Mouse (Mus musculus) neutrophil, adult 5-6 weeks (primary cell): Measurements from ENCODE around the gene Auts2. TPM values are rescaled to one million over a fixed set of nuclear protein-coding genes. Genes with fewer than 3 reads are reported as not detected.

Experiments
- ATAC-seq: fragments of 151-379, 151-347 bp; 2 replicates; pipeline ENCODE4 v1.8.0; 2017; ENCODE audit warnings: mild to moderate bottlenecking, moderate TSS enrichment; ENCODE audit not compliant: insufficient number of reproducible peaks, poor library complexity, low FRiP score, severe bottlenecking; ENCODE audit errors: extremely low read depth
- total RNA-seq: library from RNA; stranded (forward); fragments of 200-1000 nt; gene quantifications from 2 replicates; pipeline ENCODE4 v1.2.3, GENCODE M21; 2017

Gene Auts2
- total RNA-seq, 1 experiment from 2014 or later, result 0.93 TPM

DNA sequence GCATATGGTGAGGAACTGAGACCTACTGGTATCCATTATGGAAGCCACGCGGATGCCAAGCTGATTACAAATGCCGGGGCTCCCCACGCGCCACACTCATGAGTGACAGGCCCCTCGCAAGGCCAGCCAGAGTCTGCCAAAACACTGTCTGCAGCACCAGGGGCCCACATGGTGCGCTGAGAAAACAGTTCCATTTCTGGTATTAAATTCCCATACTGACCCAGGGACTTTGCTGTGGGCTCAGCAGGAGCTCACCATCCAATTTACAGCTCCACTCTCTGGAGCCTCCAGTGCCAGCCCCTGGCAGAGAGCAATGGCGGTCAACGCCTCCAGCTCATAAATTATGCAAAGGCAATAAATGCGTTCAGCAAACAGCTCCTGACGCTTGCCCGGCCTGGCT lies 767.9 kb downstream of the Auts2 start:
- no peak for ATAC-seq

DNA sequence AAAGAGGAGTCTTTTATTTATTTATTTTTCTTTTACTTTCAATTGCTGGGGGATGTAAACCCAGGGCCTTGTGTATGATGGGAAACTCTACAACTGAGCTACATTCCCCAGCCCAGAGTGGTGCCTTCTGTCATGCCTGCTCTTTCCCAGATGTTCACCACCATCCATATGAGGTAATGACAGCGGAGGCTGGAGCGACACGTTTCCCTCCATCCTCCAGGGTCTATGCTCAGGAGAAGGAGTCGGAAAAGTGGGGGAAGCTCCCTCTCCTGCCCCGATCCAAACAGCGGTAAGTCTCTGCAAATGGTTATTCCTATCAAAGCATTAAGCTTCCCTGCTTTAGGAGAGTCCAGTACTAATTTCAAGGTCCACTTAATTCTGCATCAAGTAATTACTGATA lies 768.4 kb downstream of the Auts2 start:
- no peak for ATAC-seq

DNA sequence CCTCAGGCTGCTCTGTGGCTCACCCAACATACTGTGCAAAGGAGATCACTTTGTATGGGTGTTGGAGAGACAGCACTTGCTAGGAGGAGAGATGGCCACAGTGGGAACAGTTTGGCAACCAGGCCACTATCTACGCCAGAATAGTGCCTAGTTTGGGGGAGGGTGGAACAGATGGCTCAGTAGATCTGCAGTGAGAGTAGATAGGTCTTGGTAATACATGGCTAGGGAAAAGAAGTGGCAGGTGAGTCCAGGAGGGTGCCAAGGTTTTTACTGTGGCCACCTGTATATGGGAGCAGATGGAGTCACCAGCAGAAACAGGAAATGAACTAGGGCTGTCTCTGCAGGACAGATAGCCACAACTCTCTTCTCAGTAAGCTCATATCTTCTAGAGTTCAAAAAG lies 770.5 kb downstream of the Auts2 start:
- no peak for ATAC-seq

DNA sequence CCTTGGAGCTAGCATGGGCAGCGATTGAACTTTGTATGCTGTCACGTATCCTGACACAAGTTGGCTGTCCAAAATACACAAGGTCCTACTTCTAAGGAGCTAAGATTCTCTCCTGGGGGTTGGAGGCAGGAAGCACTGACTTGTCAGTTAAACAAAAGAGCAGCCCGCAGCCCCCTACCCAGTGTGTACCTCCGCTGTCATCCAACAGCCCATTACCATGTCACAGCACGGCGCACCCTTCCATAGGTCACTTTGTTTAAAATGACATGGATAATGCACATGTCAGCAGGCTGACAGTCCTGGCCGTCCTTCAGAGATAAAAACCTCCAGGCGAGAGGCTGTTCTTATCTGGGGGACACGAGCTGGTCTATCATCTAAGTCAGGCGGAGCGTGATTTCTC lies 773.9 kb downstream of the Auts2 start:
- ATAC-seq, result no peak

DNA sequence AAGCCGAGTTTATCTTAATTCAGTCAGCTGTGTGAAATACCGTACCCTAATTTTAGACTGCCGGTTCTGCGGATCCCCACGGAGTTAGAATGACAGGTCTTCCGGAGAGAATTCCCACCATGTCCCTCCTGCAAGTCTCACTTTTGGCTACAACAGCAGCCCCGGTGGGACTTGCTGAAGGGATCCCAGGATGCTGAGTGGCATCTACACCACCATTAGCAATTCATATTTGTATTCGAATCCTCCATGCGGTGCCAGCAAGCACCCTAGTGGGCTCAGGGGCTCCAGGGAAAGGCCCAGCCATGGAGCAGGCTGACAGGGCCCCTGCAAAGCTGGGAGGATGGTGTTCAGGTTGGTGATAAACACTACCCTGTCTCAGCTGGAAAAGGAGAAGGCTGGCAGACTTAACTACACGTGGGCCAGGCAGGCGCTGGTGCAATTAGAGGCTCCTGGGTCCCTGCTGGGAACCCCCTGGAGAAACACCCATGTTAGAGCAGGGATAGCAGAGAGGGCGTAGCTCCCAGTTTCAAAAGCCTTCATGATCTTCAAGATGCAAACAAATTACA lies 775.4 kb downstream of the Auts2 start:
- no peak for ATAC-seq

DNA sequence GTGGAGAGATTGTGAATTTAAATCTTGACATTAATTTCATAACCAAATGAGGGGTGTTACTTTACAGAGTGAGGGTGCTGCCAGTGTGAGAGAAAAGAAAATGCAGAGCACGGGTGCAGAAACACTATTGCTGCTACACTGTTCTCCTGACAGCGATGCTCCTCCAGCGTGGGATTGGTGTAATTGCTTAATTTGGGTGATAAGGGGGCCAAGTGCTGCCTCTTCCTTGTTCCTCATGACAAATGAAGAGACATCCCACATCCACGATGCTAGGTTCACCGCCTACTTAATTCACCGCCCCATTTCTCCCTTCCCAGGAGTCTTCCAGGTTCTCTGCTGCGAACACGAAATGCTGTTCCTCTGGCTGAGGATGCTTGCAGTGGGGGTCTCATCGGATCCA lies 776.0 kb downstream of the Auts2 start:
- ATAC-seq, result no peak

DNA sequence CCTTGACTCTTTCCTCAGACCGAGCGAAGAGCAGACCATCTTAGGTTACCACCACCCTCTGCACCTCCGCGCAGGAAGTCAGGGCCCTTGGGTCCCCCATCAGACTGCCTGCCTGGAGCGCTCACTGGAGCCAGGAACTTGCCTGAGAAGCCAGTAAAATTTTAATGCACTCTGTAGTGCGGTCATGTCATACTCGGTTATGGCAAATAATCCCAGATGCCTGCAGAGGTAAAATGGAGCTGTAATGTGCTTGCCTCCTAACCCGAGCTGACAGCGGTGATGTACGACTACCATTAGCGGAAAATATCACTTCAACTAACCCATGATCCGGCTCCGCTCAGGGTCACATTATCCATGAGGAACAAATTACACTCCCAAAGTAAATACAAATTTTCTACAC lies 783.7 kb downstream of the Auts2 start:
- no peak for ATAC-seq

DNA sequence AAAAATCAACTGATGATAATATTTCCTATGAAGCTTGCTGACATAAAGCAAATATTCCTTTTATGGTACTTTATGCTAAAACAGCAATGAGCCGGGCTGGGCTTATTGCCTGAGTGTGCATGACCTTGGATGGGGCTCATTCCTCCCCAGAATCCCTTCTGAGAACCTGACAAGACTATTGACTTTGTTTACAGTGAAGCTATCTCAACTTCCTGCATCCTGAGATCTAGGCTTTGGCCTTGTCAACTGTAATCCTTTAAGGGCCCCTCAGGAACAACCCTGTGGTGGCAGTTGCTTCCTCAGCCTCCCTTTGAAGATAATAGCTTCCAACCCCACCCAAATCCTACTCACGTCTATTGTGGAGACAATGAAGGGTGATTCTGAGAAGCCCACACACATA lies 792.8 kb downstream of the Auts2 start:
- no peak for ATAC-seq

DNA sequence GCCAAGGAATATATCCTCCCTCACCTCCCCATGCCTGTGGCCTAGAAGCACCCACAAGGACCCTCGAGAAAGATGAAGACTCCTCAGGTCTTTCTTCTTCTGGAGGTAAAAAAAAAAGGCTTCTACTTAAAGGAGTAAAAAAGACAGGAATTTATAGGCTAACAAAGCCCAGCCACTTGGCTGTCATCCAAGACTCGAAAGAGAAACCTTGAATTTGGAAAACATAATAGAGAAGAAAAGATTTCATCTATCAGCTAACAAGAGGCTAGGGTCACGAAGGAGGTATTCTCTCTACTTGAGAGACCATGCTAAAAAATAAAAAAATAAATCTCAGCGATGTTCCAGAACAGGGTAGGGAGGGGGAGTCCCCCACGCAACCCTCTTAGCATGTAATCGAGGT lies 793.9 kb downstream of the Auts2 start:
- no peak for ATAC-seq

DNA sequence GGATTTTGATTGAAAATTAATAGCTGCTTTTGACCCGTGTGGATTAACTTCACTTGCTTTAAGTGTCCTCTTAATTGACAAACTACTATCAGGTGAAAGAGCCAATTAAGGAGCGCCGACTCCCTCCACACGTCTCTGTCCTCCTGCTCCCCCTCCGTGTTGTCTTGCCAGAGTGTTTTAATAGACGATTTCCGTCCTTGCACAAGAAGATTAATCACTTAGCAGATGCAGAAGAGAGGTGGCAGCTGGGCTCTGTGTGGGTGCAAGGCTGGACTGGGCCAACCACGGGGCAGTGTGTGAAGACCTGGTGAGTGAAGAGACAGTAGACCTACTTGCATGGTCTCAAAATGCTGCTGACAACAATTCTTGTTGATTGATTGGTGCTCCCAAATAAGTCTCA lies 800.1 kb downstream of the Auts2 start:
- ATAC-seq, result no peak

DNA sequence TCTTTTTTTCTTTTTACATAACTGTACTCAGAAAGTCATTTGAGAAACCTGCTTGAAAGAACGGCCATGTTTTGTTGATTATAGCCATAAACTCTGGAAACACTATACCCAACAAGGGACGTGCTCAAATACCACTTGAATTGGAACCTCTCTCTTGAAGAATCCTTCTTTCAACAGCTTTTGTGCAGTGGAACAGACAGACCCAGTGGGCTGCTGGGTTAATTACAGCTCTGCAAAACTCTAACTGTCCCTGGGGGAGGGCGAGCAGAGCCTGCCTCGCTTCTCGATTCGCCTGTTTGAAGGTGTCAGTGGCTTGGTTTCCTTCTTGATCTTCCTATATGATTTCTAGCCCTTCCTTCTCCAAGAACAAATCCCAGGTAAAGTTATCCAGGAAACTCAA lies 805.7 kb downstream of the Auts2 start:
- ATAC-seq, result no peak

DNA sequence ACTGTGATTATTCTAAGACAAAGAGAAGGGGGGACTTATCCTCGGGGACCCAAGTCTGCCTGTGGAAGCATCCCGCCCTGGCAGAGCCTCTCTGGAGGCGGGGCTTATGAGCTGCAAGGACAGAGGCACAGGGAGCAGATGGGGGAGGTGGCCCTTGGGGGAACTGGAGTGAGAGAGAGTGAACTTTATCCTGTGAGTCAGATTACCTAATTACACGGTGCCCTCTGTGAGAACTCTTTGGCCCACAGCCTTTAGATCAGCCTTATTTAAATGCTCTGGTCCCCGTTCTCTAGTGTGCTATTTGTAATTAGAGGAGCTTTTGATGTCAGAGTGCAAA lies 809.9 kb downstream of the Auts2 start:
- no peak for ATAC-seq

DNA sequence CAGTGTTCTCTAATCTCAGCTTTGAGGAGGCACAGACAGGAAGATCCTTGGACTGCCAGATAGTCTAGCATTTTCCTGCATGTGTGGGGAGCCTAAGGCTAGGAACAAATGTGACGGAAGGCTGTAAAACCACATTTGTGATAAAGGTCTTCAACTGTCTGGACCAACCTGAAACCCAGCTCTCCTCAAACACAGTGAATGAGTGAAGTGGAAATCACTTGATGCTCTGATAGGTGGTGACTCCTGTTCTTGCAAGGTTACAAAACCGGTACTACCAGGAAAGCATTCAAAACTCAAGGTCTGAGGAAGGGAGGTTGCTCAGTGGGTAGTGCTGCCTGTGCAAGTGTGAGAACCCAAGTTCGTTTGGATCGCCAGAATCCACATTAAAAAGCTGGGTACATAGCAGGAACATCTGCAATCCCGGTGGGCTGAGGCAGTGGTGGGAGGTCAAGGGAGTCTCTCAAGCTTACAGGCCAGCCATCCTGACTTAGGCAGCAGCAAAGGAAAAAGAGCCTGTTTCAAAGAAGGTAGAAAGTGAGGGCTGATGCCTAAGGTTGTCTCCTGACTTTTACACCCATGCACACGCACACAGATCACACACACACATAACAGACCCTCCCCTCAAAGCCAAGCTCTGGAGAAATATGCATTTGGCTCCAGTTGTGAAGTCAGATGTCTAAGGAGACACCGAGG lies 810.4 kb downstream of the Auts2 start:
- no peak for ATAC-seq

DNA sequence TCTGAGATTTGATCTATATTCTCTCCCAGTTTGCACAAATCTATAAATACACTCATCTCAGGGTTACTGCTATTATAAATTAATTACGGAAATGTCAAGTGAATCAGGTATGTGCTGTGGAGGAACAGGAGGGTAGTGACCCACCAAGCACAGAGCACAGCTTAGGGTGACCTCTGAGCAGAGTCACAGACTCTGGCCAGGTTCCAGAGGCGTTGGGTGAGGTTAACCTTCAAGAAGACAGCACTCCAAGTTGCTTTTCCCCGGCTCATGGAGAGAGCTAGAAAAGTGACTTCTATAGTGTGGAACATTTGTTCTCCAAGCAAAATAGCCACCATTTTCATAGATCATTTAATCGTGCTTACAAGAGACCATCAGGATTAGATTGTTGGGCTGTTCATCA lies 813.7 kb downstream of the Auts2 start:
- ATAC-seq, result no peak

DNA sequence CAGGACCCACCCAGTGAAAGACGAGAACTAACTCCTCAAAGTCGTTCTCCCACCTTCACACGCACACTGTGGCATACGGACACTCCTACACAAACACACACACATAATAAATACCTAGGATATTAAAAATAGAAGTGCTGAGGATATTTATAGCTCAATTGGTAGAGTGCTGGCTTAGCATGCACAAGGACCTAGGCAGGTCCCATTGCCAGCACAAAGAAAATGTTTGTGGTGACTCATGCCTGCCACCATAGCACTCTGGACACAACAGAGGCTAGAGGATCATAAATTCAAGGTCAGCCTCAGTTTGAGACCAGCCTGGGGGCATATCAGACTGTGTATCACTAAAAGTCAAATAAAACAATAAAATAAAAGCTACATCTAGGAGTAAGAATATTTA lies 815.2 kb downstream of the Auts2 start:
- ATAC-seq, result no peak

DNA sequence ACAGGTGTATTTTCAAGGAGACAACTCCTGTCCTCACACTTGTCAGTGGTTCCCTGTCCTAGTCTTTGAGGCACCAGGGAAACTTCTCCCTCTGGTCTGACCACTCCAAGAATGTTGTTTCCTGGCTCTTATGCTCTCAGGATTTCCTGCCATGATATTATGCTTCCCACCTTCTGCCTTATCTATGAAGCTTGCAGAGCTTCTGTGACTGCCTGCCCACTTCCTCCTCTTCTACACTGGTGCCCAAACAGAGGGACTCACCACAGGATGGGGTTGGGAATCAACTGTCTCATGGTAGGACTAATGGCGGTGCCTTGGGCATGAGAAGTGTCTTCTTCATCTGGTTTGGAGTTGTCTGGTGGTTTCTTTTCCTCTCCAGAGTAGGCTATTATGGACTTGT lies 818.6 kb downstream of the Auts2 start:
- ATAC-seq, result no peak

DNA sequence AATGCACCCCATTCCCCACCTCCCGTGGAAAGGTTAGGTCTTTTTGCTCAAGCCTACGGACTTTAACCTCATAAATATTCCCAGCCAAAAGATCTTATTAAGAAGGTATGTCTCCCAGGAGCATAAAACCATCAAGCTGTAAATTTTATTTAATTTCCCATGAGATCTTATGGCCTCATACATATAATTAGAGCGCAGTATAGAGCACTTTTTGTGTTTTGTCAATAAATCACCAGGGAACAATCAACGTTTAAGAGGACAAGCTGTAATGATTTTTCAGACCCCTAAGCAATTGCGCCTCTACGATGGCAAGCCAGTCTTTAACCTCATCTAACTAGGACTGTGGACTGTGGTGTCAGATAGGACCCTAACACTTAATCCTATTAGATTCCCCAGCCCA lies 820.4 kb downstream of the Auts2 start:
- ATAC-seq, result no peak

DNA sequence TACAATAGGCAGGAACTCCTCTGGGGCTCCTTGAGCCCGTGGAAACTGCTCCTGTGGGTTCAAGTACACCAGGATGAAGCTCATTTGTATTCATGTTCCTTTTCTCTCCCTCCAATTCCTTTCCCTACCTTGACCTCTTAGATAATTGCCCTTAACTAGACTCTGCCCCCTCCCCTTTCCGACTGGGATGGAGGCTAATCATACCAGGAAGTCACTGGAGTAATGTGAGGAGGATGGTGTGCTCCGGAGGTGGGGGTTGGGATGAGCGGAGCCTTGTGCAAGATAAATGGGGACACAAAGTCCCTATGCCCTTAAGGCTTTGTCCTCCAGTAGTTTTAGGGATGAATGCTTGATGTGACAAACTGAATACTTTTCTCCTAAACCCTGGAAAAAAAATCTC lies 820.8 kb downstream of the Auts2 start:
- no peak for ATAC-seq

DNA sequence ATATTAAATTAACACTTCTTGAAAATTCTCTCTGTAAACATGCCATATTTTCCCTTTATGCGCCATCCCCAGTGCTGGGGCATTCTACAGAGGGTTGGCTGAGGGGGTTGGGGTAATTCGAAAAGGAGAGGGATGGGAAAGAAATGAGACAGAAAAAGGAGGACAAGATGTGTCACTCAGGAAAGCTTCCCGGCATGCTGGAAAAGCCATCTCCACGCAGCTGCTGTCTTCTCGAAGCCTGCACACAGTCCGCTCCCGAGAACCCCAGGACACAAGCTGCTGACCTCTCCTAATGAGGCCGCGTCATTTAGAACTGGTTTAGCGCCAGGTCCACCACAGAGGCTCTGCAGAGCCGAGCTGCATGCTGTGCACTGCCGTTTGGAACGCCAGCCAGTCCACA lies 825.1 kb downstream of the Auts2 start:
- ATAC-seq, result no peak

DNA sequence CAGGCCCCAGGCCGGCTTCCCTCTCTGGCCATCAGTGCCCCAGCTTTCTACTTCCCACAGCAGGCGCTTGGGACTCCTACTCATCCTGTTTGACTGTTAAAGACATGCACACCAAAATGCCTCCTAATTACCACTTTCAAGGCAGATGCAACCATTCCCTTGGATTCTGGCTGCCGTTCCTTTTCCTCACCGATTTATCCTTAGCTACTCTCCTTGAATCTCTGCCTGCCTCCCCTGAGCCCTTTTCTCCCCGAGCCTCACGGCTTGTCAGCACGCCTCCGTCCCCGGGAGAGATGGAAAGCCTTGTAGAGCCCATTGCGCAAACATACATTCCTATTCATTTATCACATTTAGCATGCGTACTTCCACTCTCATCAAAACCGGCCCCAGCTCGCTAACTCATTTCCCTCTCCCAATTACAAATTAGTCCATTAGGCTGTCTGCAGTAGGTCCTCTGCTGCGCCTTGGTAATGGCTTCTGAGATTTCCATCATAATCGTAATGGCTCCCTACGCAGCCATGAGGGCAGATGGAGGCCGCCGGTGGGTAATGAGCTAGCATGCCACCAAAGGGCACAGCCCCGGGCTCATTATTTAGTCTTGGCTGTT lies 825.7 kb downstream of the Auts2 start:
- no peak for ATAC-seq

DNA sequence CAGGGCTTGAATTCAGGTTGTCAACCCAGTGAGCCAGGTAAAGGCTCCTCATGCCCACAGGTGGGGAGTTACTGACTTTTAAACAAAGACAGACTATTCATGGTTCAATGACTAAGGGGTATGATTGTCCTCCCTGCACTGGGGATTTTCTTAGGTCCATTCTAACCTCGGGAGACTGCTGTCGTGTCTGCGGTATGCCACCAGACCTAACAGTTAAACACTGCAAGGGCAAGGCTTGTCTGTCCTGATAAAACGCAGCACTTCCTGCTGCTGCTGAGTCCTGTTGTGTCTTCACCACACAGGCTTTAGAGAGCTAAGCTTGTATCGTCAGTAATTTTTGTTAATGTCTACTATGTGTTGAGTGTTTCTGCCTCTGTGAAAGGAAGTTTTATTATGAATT lies 828.2 kb downstream of the Auts2 start:
- ATAC-seq, result no peak
